Mouse (Mus musculus): ENCODE measurements around the gene Ceacam16. TPM values are rescaled to one million over a fixed set of nuclear protein-coding genes. Genes with fewer than 3 reads are reported as not detected.

The Ceacam16 gene
- total RNA-seq, 2 experiments from 2014 or later, result 0.18 to 0.47 TPM

DNA sequence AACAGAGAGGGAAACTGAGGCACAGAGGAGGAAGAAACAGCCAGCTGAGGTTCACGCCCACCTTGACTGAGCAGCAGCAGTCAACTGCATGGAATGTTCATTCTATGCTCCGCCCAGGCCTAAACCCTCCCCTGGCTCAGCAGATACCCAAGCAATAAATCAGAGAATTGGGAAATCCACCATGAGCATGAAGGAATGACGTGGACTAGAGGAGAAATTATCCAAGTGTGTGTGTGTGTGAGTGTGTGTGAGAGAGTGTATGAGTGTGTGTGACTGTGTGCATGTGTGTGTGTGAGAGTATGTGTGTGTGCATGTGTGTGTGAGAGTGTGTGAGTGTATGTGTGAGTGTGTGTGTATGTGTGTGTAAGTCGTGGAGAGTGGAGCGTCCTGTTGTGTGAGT, 42.7 kb downstream of the Ceacam16 start:
- no peak for ATAC-seq (ENCODE audit: poor library complexity, severe bottlenecking)

- ATAC-seq (ENCODE audit: poor library complexity, severe bottlenecking), result peak; percentile 79
Measured at GRCm38 (mm10) chr7:19817382-19818105, 43.6 kb downstream of the Ceacam16 start.

- ATAC-seq (ENCODE audit: poor library complexity, severe bottlenecking), result peak; percentile 66
Measured at GRCm38 (mm10) chr7:19816224-19816771, 44.8 kb downstream of the Ceacam16 start.

GRCm38 (mm10) chr7:19815296-19816223, 45.5 kb downstream of the Ceacam16 start:
- peak; percentile 17; the same call in 1 of the 2 replicates for ATAC-seq (ENCODE audit: poor library complexity, severe bottlenecking)

DNA sequence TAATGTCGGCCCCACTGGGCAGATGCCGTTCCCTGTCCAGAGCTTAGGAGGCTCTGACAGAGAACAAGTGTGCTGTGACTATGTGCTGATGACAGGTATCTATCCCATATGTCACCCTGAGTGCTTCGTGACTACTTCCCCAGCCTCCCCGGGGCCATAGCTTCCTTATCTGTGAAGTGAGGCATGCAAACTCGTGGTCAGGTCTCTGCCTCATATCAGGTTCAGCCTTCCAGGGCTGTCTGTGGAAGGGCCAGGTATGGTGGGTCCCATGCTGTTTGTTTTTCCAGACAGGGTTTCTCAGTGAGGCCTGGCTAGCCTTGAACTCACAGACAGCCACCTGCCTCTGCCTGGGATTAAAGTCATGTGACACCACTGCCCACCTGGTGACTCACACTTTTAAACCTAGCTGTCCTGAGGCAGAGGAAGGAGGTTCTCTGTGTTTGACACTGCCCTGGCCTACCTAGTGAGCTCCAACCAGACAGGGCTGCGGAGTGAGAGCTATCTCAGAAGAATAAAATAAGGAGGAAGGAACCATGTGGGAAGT, 47.4 kb downstream of the Ceacam16 start:
- no peak for ATAC-seq (ENCODE audit: poor library complexity, severe bottlenecking)

GRCm38 (mm10) chr7:19813161-19813560, 47.9 kb downstream of the Ceacam16 start:
- no peak for ATAC-seq (ENCODE audit: poor library complexity, severe bottlenecking)

DNA sequence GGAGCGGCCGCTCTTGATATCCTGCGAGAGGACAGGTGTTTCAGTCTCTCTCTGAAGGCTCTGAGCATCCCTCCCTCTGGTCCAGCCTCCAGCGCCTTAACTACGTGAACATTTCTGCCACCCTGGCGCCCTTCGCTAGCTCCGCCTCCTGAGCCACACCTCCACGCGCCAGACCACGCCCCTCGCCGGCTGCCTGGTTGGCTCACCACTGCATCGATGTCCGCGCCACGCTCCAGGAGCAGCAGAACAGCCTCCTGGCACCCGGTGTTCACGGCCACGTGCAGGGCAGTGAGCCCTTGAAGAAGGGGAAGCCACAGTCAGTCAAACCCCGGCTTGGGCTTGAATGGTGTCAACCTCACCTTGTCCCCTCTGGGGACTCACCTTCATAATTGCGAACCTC, 50.0 kb downstream of the Ceacam16 start:
- no peak for ATAC-seq (ENCODE audit: poor library complexity, severe bottlenecking)

GRCm38 (mm10) chr7:19809369-19809768, 51.7 kb downstream of the Ceacam16 start:
- ATAC-seq (ENCODE audit: poor library complexity, severe bottlenecking), result no peak

- ATAC-seq (ENCODE audit: poor library complexity, severe bottlenecking), result no peak
Measured at GRCm38 (mm10) chr7:19806356-19806969, 54.6 kb downstream of the Ceacam16 start.

DNA sequence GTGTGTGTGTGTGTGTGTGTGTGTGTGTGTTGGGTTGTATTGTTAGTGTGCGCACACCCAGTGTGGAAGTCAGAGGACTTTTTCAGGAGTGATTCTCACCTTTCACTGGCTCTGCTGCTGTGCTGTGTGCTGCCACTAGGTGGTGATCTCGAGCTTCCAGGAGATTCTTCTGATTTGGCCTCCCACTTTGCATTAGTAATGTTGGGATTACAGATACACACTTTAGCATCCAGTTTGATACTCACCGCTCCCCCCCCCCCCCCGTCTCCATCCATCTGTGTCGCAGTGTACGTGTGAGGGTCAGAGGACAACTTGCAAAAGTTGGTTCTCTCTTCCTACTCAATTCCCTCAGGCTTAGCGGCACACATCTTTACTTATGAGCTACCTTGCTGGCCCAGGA, 58.1 kb downstream of the Ceacam16 start:
- peak; percentile 93 for ATAC-seq (ENCODE audit: poor library complexity, severe bottlenecking)

Other genes with a start within 250 kb of the Ceacam16 start
- gene Relb, start 231.9 kb downstream of the Ceacam16 start, total RNA-seq (2015), result 8.3 and 8.6 TPM in 2 replicates
- gene Relb, start 231.9 kb downstream of the Ceacam16 start, total RNA-seq (2017), result 9.3 and 10.3 TPM in 2 replicates
- 56.6 and 62.8 TPM in 2 replicates for gene Clptm1, start 196.3 kb downstream of the Ceacam16 start, total RNA-seq (2015)
- 33.2 and 37.8 TPM in 2 replicates for gene Clptm1, start 196.3 kb downstream of the Ceacam16 start, total RNA-seq (2017)
- gene Apoc2, start 183.4 kb downstream of the Ceacam16 start, total RNA-seq (2015), result 90.8 and 107 TPM in 2 replicates
- 79.2 and 97.6 TPM in 2 replicates for gene Apoc2, start 183.4 kb downstream of the Ceacam16 start, total RNA-seq (2017)
- not detected in 2 replicates for gene Gm44805, start 179.9 kb downstream of the Ceacam16 start, total RNA-seq (2015)
- not detected in 2 replicates for gene Gm44805, start 179.9 kb downstream of the Ceacam16 start, total RNA-seq (2017)
- not detected in 2 replicates for gene Apoc4, start 179.8 kb downstream of the Ceacam16 start, total RNA-seq (2015)
- 0.04 TPM in 1 of 2 replicates, not detected in the other for gene Apoc4, start 179.8 kb downstream of the Ceacam16 start, total RNA-seq (2017)
- 3.8 and 7.8 TPM in 2 replicates for gene Apoc1, start 168.6 kb downstream of the Ceacam16 start, total RNA-seq (2015)
- gene Apoc1, start 168.6 kb downstream of the Ceacam16 start, total RNA-seq (2017), result 4.2 and 15.8 TPM in 2 replicates
- 104 and 106 TPM in 2 replicates for gene Apoe, start 162.1 kb downstream of the Ceacam16 start, total RNA-seq (2015)
- gene Apoe, start 162.1 kb downstream of the Ceacam16 start, total RNA-seq (2017), result 609 and 642 TPM in 2 replicates
- 17.0 and 19.6 TPM in 2 replicates for gene Tomm40, start 145.9 kb downstream of the Ceacam16 start, total RNA-seq (2015)
- 8.6 and 12.6 TPM in 2 replicates for gene Tomm40, start 145.9 kb downstream of the Ceacam16 start, total RNA-seq (2017)
- gene Nectin2, start 110.8 kb downstream of the Ceacam16 start, total RNA-seq (2015), result 0.51 and 0.78 TPM in 2 replicates
- gene Nectin2, start 110.8 kb downstream of the Ceacam16 start, total RNA-seq (2017), result 0.37 and 0.66 TPM in 2 replicates
- gene Bcam, start 90.3 kb downstream of the Ceacam16 start, total RNA-seq (2015), result not detected in 2 replicates
- gene Bcam, start 90.3 kb downstream of the Ceacam16 start, total RNA-seq (2017), result 0.29 TPM in 1 of 2 replicates, not detected in the other
- not detected in 2 replicates for gene Cblc, start 64.5 kb downstream of the Ceacam16 start, total RNA-seq (2015)
- not detected in 2 replicates for gene Cblc, start 64.5 kb downstream of the Ceacam16 start, total RNA-seq (2017)
- gene Bcl3, start 38.5 kb downstream of the Ceacam16 start, total RNA-seq (2015), result 29.2 and 39.1 TPM in 2 replicates
- 9.7 and 17.1 TPM in 2 replicates for gene Bcl3, start 38.5 kb downstream of the Ceacam16 start, total RNA-seq (2017)
- gene Gm19345, start 9.3 kb downstream of the Ceacam16 start, total RNA-seq (2015), result not detected in 2 replicates
- gene Gm19345, start 9.3 kb downstream of the Ceacam16 start, total RNA-seq (2017), result not detected in 2 replicates
- gene Ceacam19, start 26.7 kb upstream of the Ceacam16 start, total RNA-seq (2015), result 1.2 and 1.3 TPM in 2 replicates
- 1.6 and 2.4 TPM in 2 replicates for gene Ceacam19, start 26.7 kb upstream of the Ceacam16 start, total RNA-seq (2017)
- 7.8 TPM in 2 replicates for gene Pvr, start 59.9 kb upstream of the Ceacam16 start, total RNA-seq (2015)
- gene Pvr, start 59.9 kb upstream of the Ceacam16 start, total RNA-seq (2017), result 7.6 TPM in 2 replicates
- gene Igsf23, start 89.5 kb upstream of the Ceacam16 start, total RNA-seq (2015), result 0.31 TPM in 1 of 2 replicates, not detected in the other
- gene Igsf23, start 89.5 kb upstream of the Ceacam16 start, total RNA-seq (2017), result 0.11 TPM in 1 of 2 replicates, not detected in the other
- gene Ceacam20, start 104.1 kb upstream of the Ceacam16 start, total RNA-seq (2015), result not detected in 2 replicates
- gene Ceacam20, start 104.1 kb upstream of the Ceacam16 start, total RNA-seq (2017), result not detected in 2 replicates
- not detected in 2 replicates for gene Nlrp9b, start 130.2 kb upstream of the Ceacam16 start, total RNA-seq (2015)
- gene Nlrp9b, start 130.2 kb upstream of the Ceacam16 start, total RNA-seq (2017), result not detected in 2 replicates
- not detected in 2 replicates for gene Vmn1r91, start 238.4 kb upstream of the Ceacam16 start, total RNA-seq (2015)
- gene Vmn1r91, start 238.4 kb upstream of the Ceacam16 start, total RNA-seq (2017), result not detected in 2 replicates

All from megakaryocyte, adult 5-6 weeks (primary cell).